ENCODE assay signal across 13 mouse cellular contexts in the genomic region with DNA sequence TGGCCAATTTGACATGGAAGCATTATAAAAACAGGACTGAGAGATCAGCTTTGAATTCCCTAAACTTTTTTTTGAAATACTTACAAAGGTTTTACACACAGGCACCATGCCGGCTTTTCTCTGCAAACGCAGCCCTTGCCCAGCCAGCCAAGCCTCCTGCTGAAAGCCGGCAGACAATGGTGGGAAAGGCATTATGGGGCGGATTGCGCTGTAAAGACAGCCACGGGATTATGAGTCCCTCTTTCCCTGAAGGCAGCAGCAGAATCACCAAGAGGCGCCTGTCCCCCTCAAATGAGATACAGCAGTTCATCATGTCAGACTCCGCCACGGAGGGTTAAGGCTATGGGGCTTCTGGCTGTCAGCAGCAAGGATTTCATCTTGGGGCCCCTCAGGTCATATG. TPM values are rescaled to one million over a fixed set of nuclear protein-coding genes. Genes with fewer than 3 reads are reported as not detected.
DNase-seq lines count a peak whose midpoint lies in the region; ATAC-seq lines count a peak whose summit lies in the region.
"Had no signal": no experiment of that assay in that cellular context is flagged by ENCODE, and none has a peak within 500 bp of the region (broad histone marks: within the 10 kb centered on the region; RNA-seq: fewer than 3 reads in every experiment).

No protein-coding gene starts in this region.

- DNase-seq in right cerebral cortex, postnatal 10 days (ENCODE audit: low spot score in 2 of 2) = peak; percentile 33 to 44
- no peak for DNase-seq in right cerebral cortex, postnatal 25 days
- peak; percentile 50 for DNase-seq in hindbrain, embryonic 11.5 days (ENCODE audit: low spot score)
- DNase-seq in thymus, postnatal 25 days = no peak
- no peak for DNase-seq in adrenal gland, adult 8-10 months
- DNase-seq in lung, postnatal 10 days = no peak
- no peak for DNase-seq in heart, adult 18-20 months
- DNase-seq: heart, postnatal 14 days; liver had no signal

- H3K9ac ChIP-seq in hindbrain, embryonic 11.5 days (ENCODE audit: low read depth, low read length) = 0 out of 2 replicates have a peak overlapping the region, but pooled peaks have one; percentile 11
- H3K9ac ChIP-seq in midbrain, embryonic 15.5 days = 0 out of 2 replicates have a peak overlapping the region, but pooled peaks have one; percentile 12
- H3K9ac ChIP-seq: embryonic facial prominence, embryonic 13.5 days had no signal

- no peaks in the 10 kb centered on the region for H3K36me3 ChIP-seq in hindbrain, embryonic 11.5 days (ENCODE audit: control insufficient read depth, insufficient read depth, low read length)
- no peaks in the 10 kb centered on the region for H3K36me3 ChIP-seq in midbrain, embryonic 15.5 days (replicated peaks)

- peak overlapping the region; percentile 60 for H3K27ac ChIP-seq in hindbrain, embryonic 11.5 days (ENCODE audit: low read depth, low read length)
- peak overlapping the region; percentile 38; the same call in 1 of the 2 replicates for H3K27ac ChIP-seq in midbrain, embryonic 15.5 days
- H3K27ac ChIP-seq: embryonic facial prominence, embryonic 13.5 days had no signal

- no peaks in the 10 kb centered on the region for H3K4me1 ChIP-seq in hindbrain, embryonic 11.5 days (replicated peaks; ENCODE audit: control insufficient read depth, insufficient read depth, low read length)
- peaks cover 11% of the 10 kb centered on the region for H3K4me1 ChIP-seq in midbrain, embryonic 15.5 days
- H3K4me1 ChIP-seq: embryonic facial prominence, embryonic 13.5 days had no signal

- no peaks in the 10 kb centered on the region for H3K9me3 ChIP-seq in hindbrain, embryonic 11.5 days (ENCODE audit: control insufficient read depth, low read length)
- no peaks in the 10 kb centered on the region for H3K9me3 ChIP-seq in midbrain, embryonic 15.5 days
- H3K9me3 ChIP-seq: embryonic facial prominence, embryonic 13.5 days had no signal

- 28% methylated on average over 9 of the region's 9 CpGs for WGBS in hindbrain, embryonic 11.5 days
- 7% methylated on average over 9 of the region's 9 CpGs for WGBS in midbrain, embryonic 15.5 days

- no peak overlapping the region; the same call in 1 of the 2 replicates for H3K4me3 ChIP-seq in hindbrain, embryonic 11.5 days (ENCODE audit: low read depth, low read length)
- 0 out of 2 replicates have a peak overlapping the region, but pooled peaks have one; percentile 2 for H3K4me3 ChIP-seq in midbrain, embryonic 15.5 days
- H3K4me3 ChIP-seq: embryonic facial prominence, embryonic 13.5 days had no signal

- H3K27me3 ChIP-seq in hindbrain, embryonic 11.5 days (ENCODE audit: control insufficient read depth, insufficient read depth, low read length) = no peaks in the 10 kb centered on the region
- H3K27me3 ChIP-seq in midbrain, embryonic 15.5 days (replicated peaks) = no peaks in the 10 kb centered on the region
- H3K27me3 ChIP-seq: embryonic facial prominence, embryonic 13.5 days had no signal

- ATAC-seq in hindbrain, embryonic 11.5 days (ENCODE audit: low FRiP score) = peak; percentile 60; the same call in 1 of the 2 replicates
- ATAC-seq in midbrain, embryonic 15.5 days (replicated peaks) = peak; percentile 70
- ATAC-seq: lung, postnatal 0 days had no signal

- H3K4me2 ChIP-seq in hindbrain, embryonic 11.5 days (replicated peaks; ENCODE audit: low read depth, low read length) = peak overlapping the region; percentile 11; the same call in 1 of the 2 replicates
- peak overlapping the region; percentile 40 for H3K4me2 ChIP-seq in midbrain, embryonic 15.5 days
- H3K4me2 ChIP-seq: embryonic facial prominence, embryonic 13.5 days had no signal

RNA-seq across cellular contexts. Expression of gene Gm12689, which starts 22.8 kb away (rescaled TPM):
- 0.17 and 0.18 TPM in 2 replicates for polyA plus RNA-seq in hindbrain, embryonic 11.5 days (2014; fragmentation: Nextera tagmentation; extraction: Ambion mirVana)
- polyA plus RNA-seq in midbrain, embryonic 15.5 days (2015; fragmentation: Nextera tagmentation; extraction: Ambion mirVana) = 0.32 TPM in 1 of 2 replicates, not detected in the other
- total RNA-seq in adrenal gland, adult 8-10 months (2022) = under 1 TPM in 3 of 4 experiments, not detected in 1; 0.28 to 0.95 (median 0.70) TPM
- not detected for total RNA-seq in heart, adult 18-20 months (2021)
- total RNA-seq: adrenal gland, adult 18-20 months had no signal

Comparison
In these comparisons a context has a peak if more than half of its experiments do, and no peak if none do; other contexts are left out.
1. DNase-seq: peak in right cerebral cortex, postnatal 10 days (2 of 2) and hindbrain, embryonic 11.5 days (single experiment); none in right cerebral cortex, postnatal 25 days (single experiment), thymus, postnatal 25 days (single experiment), adrenal gland, adult 8-10 months (single experiment), lung, postnatal 10 days (single experiment) and heart, adult 18-20 months (0 of 2).